Mouse (Mus musculus) kidney, adult 11 months (tissue): ENCODE measurements around the gene Ptpre.
"Not testable (repeated sequence)": the region's sequence is repeated elsewhere in the genome, so short reads cannot be mapped to it uniquely, and the experiment has no call there.

ENCODE experiments used
- DNase-seq: peaks from one replicate; pipeline ENCODE4 v3.0.0; 2022

Gene Ptpre

DNA sequence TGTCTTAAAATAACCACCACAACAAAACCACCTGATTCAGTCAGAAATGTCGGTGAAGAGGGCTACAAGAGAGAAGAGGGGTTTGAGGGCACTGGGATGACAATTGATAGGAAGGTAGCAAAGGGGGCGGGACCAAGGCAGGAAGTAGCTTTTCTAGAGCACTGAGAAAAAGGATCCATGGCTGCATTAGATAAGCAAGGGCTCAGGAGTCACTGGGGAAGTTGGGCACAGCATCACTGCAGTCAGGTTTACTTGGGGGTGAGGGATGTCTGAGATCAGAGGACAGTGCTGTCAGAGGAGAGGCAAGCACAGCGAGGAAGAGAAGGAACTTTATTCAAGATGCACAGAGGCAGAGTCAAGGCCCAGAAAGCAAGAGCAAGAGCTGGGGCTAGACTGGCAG, 1.4 kb upstream of the Ptpre start:
- DNase-seq: no peak

DNA sequence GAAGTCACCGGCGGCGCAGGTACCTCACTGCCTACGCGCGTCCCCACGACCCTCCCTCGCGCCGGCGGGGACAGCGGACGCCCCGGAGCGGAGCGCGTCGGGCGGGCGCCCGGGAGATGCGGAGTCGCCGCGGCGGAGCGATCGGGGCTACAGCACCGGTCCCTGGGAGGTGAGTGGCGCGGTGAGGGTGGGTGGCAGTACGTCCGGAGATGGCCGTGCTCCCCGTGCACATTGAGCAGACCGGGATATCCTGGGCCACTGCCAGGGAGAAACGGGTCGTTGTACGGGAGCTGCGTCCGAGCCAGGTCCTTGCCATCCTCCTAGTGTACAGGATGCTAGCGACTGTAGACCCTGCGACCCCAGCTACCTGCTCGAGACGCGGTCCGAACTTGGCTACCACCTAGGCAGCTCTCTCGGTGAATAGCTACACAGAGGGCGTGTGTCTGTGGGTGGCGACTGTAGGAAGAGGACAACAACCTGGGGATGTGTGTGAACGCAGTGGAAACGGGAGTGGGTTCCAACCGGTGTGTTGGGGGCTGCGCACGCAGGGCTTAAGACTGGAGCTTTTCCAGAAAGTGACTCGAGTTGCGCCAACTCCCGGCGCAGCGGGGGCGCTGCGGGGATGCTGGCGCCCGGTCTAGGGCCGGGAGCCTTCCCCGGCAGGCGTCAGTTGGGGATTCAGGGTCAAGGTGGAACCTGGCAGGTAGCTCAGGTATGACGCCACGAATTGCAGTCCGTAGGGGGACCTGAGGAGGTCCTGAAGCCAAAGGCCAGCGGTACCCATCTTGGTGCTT, 864 bp downstream of the Ptpre start:
- DNase-seq: peak; percentile 22

- DNase-seq: peak; percentile 9
These were observed 2.1 kb downstream of the Ptpre start for GRCm38 (mm10) chr7:135539429-135539828.

- DNase-seq: no peak
These were observed 5.0 kb downstream of the Ptpre start for GRCm38 (mm10) chr7:135542235-135542634.

DNA sequence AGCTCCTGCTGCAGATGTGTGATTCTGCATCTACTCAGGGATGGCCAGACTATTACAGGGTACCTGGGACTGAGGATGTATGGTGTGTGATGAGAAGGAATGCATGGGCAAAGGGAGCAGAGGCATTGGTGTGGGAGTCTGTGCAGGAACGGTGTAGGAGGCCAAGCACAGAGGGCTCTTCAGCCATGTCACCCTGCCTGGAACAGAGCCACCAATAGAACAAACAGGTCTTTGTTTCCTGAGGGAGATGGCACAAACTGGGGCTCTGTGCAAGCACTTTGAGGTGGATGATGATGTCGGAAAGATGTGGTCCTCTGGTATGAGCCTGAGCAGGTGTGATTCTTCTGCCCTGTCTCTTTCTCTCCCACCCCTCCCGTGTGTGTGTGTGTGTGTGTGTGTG, 5.8 kb downstream of the Ptpre start:
- DNase-seq: no peak

GRCm38 (mm10) chr7:135544321-135544720, 7.0 kb downstream of the Ptpre start:
- no peak for DNase-seq

DNA sequence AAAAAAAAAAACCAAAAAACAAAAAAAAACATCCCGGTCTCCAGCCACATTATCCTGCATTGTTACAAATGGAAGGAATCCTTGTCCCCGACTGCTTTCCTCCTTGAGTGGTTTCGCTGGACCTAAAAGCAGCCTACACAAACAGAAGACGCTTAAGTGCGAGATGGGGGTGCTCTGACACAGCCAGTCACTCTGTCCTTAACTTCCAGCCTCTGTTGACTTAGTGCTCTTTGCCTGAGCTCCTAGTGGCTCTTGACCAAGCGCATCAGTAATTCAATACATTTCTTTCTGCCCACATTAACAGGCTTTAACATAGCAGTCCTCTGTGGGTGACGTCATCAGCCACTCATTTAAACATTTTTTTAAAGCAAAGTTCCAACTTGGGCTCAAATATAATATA, 8.7 kb downstream of the Ptpre start:
- DNase-seq: no peak

GRCm38 (mm10) chr7:135546530-135546929, 9.2 kb downstream of the Ptpre start:
- DNase-seq: no peak

GRCm38 (mm10) chr7:135548434-135548833, 11.2 kb downstream of the Ptpre start:
- DNase-seq: no peak

- DNase-seq: no peak
These were observed 14.3 kb downstream of the Ptpre start for GRCm38 (mm10) chr7:135551547-135551946.

- DNase-seq: no peak
These were observed 16.3 kb downstream of the Ptpre start for GRCm38 (mm10) chr7:135553550-135553949.

DNA sequence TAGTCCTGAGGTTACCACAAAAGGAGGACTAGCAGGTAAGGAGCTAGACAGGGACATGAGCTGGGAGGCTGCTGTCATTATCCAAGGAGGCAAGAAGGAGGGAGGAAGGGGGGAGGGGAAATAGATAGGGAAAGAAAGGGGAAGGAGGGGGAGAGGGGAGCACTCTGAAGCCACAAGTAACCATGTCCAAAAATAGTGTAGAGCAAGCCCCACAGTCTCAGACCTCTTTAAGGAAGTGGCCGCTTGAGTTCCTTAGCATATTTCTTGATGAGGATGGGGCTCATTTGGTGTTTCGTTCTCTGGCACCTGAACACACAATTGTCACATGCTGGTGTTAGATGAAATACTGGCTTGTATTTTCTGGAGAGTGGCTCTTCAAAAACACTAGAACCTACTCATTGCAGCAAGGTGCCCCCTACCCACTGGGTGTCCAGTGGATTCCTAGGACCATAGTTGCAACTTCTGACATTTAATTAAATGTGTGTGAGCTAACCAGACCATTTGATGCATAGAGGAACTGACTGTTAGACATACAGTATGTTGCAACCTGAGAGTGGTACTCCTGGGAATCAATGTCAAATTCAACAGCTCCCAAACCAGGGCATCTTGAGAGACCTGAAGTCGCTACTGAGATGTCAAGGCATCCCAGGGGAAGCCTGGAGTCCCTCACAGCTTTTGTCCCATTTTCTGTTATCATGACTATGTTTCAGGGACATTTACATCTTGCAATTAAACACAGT, 19.6 kb downstream of the Ptpre start:
- DNase-seq: no peak

GRCm38 (mm10) chr7:135560280-135560679, 23.0 kb downstream of the Ptpre start:
- no peak for DNase-seq

GRCm38 (mm10) chr7:135564022-135564421, 26.7 kb downstream of the Ptpre start:
- DNase-seq: no peak

- no peak for DNase-seq
These were observed 28.7 kb downstream of the Ptpre start for GRCm38 (mm10) chr7:135566013-135566412.

DNA sequence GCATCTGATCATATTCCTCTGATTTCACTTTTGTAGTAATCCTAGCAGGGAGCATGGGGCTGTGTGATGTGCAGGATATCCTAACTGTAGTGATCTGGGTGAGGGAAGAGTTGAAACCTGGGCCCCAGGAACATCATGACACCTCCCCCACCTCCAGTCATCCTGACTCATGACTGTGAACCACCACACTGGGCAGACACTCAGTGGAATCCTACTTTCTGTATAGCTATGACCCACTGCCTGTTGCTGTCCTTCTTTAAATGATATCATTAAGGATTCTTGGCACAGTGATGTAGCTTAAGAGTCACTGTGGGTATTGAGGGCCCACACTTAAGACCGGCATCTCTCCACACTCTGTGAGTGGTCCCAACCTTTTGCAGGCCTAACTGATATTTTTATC, 30.3 kb downstream of the Ptpre start:
- no peak for DNase-seq

DNA sequence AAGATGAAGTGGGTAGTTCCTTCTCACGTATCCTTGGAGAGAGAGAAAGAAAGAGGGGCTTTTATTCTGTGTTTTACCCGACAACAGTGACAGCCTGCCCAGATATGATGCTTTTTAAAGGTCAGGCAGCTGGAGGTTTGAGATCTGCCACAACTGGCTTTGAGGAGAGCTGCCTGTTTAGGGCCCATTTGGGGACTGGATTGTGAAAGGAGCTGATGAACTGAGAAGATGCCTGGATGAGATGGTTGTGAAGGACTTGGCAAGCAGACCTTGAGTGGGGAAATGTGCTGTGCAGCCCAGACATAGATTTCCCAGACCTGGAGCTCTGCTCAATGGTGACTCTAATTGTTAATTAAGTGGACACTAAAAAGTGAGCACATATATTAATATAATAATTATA, 31.3 kb downstream of the Ptpre start:
- no peak for DNase-seq

DNA sequence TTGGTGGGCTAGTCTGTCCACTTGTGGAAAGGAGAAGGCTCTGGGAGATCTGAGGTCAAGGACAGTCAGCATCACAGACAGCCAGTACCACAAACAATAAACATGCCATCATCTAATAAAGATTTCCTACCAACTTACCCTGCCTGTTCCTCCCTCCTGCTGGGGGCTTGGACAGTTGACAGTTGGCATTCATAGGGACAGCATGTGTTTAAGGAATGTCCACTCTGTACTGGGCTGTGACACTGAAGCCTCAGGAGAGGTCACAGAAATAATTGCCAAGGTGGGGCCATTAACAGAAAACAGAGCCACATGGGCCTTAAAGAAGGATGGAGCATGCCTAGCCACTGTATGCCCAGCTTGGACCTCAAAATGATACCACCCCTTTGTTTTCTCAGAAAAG, 34.1 kb downstream of the Ptpre start:
- no peak for DNase-seq

DNA sequence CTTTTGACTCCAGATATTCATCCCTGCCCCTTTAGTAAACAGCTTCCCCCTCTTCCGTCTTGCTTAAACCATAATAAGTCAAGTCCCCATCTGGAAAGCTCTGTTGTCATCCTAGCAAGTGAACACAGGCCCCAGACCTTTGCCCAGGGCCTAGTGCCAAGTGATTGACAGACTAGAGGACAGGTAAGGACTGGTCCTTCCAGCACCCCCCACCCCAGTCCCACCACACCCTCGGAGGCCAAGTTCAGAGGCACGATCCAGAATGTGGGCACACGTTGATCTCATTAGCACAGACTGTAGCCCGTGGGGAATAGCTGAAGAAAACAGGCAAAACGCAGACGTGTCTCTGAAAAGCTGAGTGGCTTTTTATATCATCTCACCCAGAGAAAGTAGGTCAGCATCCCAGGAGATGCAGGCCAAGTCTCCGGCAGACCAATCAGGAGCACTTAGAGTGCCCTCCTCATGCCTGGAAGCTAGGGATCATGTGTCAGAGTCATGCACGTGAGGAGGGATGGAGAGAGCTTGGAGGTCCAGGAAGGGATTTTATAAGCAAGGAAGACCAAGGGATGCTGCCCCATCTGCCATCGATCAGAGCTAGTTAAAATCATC, 34.8 kb downstream of the Ptpre start:
- no peak for DNase-seq

GRCm38 (mm10) chr7:135575319-135576069, 38.2 kb downstream of the Ptpre start:
- DNase-seq: not testable (repeated sequence)

DNA sequence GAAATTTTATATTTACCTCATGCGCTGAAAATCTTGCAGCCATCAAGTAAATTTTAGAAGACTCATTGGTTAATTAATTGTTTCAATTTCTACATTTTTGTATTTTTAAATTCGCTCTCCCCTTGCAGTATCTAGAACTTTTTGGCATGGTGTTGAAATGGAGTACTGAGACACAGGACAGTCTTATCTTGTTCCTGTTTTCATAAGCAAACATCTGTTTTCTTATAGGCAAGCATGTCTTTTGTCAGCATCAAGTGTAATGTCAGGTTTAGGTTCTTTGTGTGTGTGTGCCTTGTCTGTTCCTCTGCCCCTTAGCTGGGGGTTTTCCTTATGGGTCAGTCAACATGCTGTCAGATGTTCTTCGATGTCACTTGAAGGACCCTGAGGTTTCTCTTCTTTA, 39.0 kb downstream of the Ptpre start:
- DNase-seq: no peak

- no peak for DNase-seq
These were observed 41.5 kb downstream of the Ptpre start for GRCm38 (mm10) chr7:135578715-135579325.
